Comparison of ENCODE assay signal across 13 mouse cellular contexts in the genomic region with DNA sequence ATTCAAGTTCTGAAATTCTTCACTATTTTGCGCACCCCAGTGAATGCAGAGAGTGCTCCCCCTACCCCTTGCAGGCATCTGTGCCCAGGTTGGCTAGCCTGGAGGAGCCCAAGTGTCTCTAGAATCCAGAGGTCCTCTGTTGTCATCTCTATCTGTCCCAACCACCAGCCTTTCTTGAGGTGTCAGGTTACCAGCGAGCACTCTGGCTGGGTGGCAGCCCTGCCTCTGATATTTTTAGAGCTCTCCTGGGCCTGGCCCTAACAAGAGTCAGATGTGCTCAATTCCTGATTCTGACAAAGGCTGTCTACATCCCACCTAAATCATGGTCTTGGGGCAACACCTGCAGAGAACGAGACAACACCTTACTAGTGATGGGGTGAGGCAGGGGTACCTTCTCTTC. TPM values are rescaled to one million over a fixed set of nuclear protein-coding genes. Genes with fewer than 3 reads are reported as not detected.
A peak's percentile ranks its signal among the peaks of the same experiment; 100 is the strongest.
DNase-seq lines count a peak whose midpoint lies in the region; ATAC-seq lines count a peak whose summit lies in the region.
"Had no signal": no experiment of that assay in that cellular context is flagged by ENCODE, and none has a peak within 500 bp of the region (broad histone marks: within the 10 kb centered on the region; RNA-seq: fewer than 3 reads in every experiment).

No protein-coding gene starts in this region.

- 0 out of 2 replicates have a peak overlapping the region, but pooled peaks have one; percentile 16 for H3K9ac ChIP-seq in heart, embryonic 11.5 days (ENCODE audit: low read depth, low read length)
- H3K9ac ChIP-seq in limb, embryonic 11.5 days (ENCODE audit: low read length): no peak overlapping the region
- H3K9ac ChIP-seq: neural tube, embryonic 13.5 days had no signal

- DNase-seq in heart, adult 11 months: peak; percentile 96
- no peak for DNase-seq in heart, postnatal 25 days (ENCODE audit: low spot score)
- DNase-seq in embryo, embryonic 10.5 days (ENCODE audit: low spot score): peak; percentile 23
- peak; percentile 47 for DNase-seq in limb, embryonic 11.5 days (ENCODE audit: low spot score)
- no peak for DNase-seq in spleen, adult 18-20 months
- DNase-seq: adrenal gland, postnatal 10 days; kidney, adult 8-10 months; midbrain, embryonic 14.5 days; thymus, postnatal 36 days had no signal

- no peaks in the 10 kb centered on the region for H3K36me3 ChIP-seq in heart, embryonic 11.5 days (ENCODE audit: control insufficient read depth, insufficient read depth, low read length)
- no peaks in the 10 kb centered on the region for H3K36me3 ChIP-seq in limb, embryonic 11.5 days (ENCODE audit: control insufficient read depth, insufficient read depth, low read length)
- H3K36me3 ChIP-seq: forebrain, embryonic 10.5 days; neural tube, embryonic 13.5 days had no signal

- peak overlapping the region; percentile 41 for H3K4me2 ChIP-seq in heart, embryonic 11.5 days
- no peak overlapping the region for H3K4me2 ChIP-seq in limb, embryonic 11.5 days (ENCODE audit: low read depth, severe bottlenecking)
- H3K4me2 ChIP-seq: neural tube, embryonic 13.5 days had no signal

- H3K27ac ChIP-seq in heart, embryonic 11.5 days (ENCODE audit: low read depth, low read length): peak overlapping the region; percentile 70
- no peak overlapping the region for H3K27ac ChIP-seq in limb, embryonic 11.5 days (replicated peaks; ENCODE audit: low read depth, low read length)
- H3K27ac ChIP-seq: forebrain, embryonic 10.5 days; neural tube, embryonic 13.5 days had no signal

- no peaks in the 10 kb centered on the region for H3K27me3 ChIP-seq in heart, embryonic 11.5 days (ENCODE audit: control insufficient read depth, insufficient read depth, low read length)
- H3K27me3 ChIP-seq in limb, embryonic 11.5 days (ENCODE audit: control insufficient read depth, insufficient read depth, low read length): peaks cover 6% of the 10 kb centered on the region; the same call in 1 of the 2 replicates

- WGBS in heart, embryonic 11.5 days (ENCODE audit: insufficient replicate concordance): 31% methylated on average over 3 of the region's 3 CpGs
- WGBS in limb, embryonic 11.5 days: 36% methylated on average over 3 of the region's 3 CpGs

- H3K9me3 ChIP-seq in heart, embryonic 11.5 days (replicated peaks; ENCODE audit: control insufficient read depth, low read length): no peaks in the 10 kb centered on the region
- no peaks in the 10 kb centered on the region for H3K9me3 ChIP-seq in limb, embryonic 11.5 days (ENCODE audit: control insufficient read depth, low read length)
- H3K9me3 ChIP-seq: forebrain, embryonic 10.5 days; neural tube, embryonic 13.5 days had no signal

- intact Hi-C loops in heart, postnatal 25 days (cut with DNase I): loop anchor here (2.0 kb wide), 1 partner anchor 36 kb away; no protein-coding TSS in a partner anchor

- ATAC-seq in heart, embryonic 11.5 days (replicated peaks; ENCODE audit: insufficient number of reproducible peaks, low FRiP score, low TSS enrichment): peak; percentile 58
- ATAC-seq in limb, embryonic 11.5 days (ENCODE audit: insufficient number of reproducible peaks, low FRiP score, low TSS enrichment, low read depth): no peak
- ATAC-seq in activated CD4-positive, CD25-positive, alpha-beta regulatory T cell, adult 4 months: no peak

- no peak overlapping the region for H3K4me3 ChIP-seq in heart, embryonic 11.5 days (ENCODE audit: low read depth, low read length)
- H3K4me3 ChIP-seq in limb, embryonic 11.5 days (ENCODE audit: low read depth, low read length): no peak overlapping the region
- H3K4me3 ChIP-seq: forebrain, embryonic 10.5 days; neural tube, embryonic 13.5 days had no signal

- H3K4me1 ChIP-seq in heart, embryonic 11.5 days (ENCODE audit: control insufficient read depth, insufficient read depth, low read length): peaks cover 17% of the 10 kb centered on the region
- H3K4me1 ChIP-seq in limb, embryonic 11.5 days (ENCODE audit: control insufficient read depth, insufficient read depth, low read length): peaks cover 9% of the 10 kb centered on the region

RNA-seq across cellular contexts. Expression of a gene that starts 2.7 kb away (rescaled TPM):
- total RNA-seq in heart, postnatal 25 days (2021): 10 to 100 TPM; 38.4 to 44.1 TPM
- 21.9 and 24.7 TPM in 2 replicates for polyA plus RNA-seq in heart, embryonic 11.5 days (2014; fragmentation: Nextera tagmentation; extraction: Ambion mirVana)
- 5.8 and 8.4 TPM in 2 replicates for polyA plus RNA-seq in limb, embryonic 11.5 days (2014; fragmentation: Nextera tagmentation; extraction: Ambion mirVana)
- polyA plus RNA-seq in activated CD4-positive, CD25-positive, alpha-beta regulatory T cell, adult 4 months (2017; shearing (Covaris generic)): under 1 TPM in 1 of 2 experiments, not detected in 1; 0.08 TPM

Comparison
In these comparisons a context has a peak if more than half of its experiments do, and no peak if none do; other contexts are left out.
1. DNase-seq: peak in heart, adult 11 months (single experiment), embryo, embryonic 10.5 days (single experiment) and limb, embryonic 11.5 days (single experiment); none in heart, postnatal 25 days (single experiment) and spleen, adult 18-20 months (0 of 2).